Mouse (Mus musculus): ENCODE measurements around the gene Ucp3. TPM values are rescaled to one million over a fixed set of nuclear protein-coding genes. Genes with fewer than 3 reads are reported as not detected.

Ucp3 gene
- polyA plus RNA-seq, 1 experiment from 2014 or later: not detected

DNA sequence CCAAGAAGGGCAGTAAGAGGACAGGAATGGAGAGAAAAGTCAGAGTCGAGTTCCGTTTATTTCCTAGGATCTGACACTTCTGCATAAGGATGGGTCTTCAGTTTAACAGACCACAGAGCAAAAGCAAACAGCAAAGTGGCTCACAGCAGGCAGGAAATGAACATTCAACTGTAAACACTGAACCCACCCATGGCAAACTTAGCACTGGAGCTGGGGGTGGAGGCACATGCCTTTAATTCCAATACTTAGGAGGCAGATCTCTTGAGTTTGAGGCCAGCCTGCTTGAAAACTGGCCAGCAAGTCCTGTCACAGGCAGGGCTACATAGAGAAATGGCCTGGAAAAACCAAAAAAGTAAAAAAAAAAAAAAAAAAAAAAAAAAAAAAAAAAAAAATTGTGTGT is 60.7 kb downstream of the Ucp3 start:
- Histone ChIP-seq H3K9me3 (no peaks in the 10 kb centered on the region), H3K27ac (no peak overlapping the region), H3K4me3 (no peak overlapping the region), H3K9ac (no peak overlapping the region), H3K4me2 (replicated peaks) (no peak overlapping the region), H3K36me3 (no peaks in the 10 kb centered on the region), H3K4me1 (peaks cover 3% of the 10 kb centered on the region), H3K27me3 (no peaks in the 10 kb centered on the region)
- ATAC-seq (ENCODE audit: insufficient number of reproducible peaks, insufficient read depth, low FRiP score, low TSS enrichment): no peak
- WGBS: 74% methylated on average over 2 of the region's 2 CpGs

DNA sequence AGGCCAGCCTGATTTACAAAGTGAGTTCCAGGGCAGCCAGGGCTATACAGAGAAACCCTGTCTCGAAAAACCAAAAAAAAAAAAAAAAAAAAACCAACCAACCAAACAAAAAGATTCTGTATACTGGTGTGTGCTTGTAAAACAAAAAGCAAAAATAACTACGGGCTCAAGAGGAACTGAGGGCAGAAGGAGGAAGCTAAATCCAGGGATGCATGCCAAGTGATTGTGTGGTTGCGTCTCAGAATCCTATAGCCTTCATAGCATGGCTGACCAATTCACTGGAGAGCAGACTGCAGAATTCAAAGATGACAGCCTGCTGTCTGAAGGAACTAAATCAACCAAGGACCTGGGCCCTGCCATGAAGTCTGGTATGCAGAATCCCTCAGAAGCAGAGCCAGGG is 61.4 kb downstream of the Ucp3 start:
- Histone ChIP-seq H3K9me3 (no peaks in the 10 kb centered on the region), H3K9ac (no peak overlapping the region), H3K4me1 (peaks cover 3% of the 10 kb centered on the region), H3K27ac (no peak overlapping the region), H3K4me2 (replicated peaks) (no peak overlapping the region), H3K4me3 (no peak overlapping the region), H3K36me3 (peaks cover 6% of the 10 kb centered on the region; the same call in 1 of the 2 replicates), H3K27me3 (no peaks in the 10 kb centered on the region)
- 85% methylated on average over 3 of the region's 3 CpGs for WGBS
- no peak for ATAC-seq (ENCODE audit: insufficient number of reproducible peaks, insufficient read depth, low FRiP score, low TSS enrichment)

DNA sequence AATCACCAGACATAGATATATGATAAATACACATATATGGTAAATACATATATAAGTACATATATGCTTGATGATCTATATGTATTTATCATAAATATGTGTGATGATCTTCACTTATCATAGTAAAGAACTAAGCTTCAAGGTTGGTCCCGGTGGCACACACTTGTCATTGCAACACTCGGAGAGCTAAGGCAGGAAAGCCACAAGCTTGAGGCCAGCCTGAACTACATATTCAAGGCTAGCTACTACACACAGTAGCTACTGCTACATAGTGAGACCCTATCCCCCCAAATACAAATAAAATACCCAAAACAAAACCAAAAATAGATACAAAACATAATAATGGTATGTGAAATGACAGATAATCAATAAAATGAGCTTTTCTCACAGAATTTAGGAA is 63.0 kb downstream of the Ucp3 start:
- no peak for ATAC-seq (ENCODE audit: insufficient number of reproducible peaks, insufficient read depth, low FRiP score, low TSS enrichment)
- peaks cover 3% of the 10 kb centered on the region for H3K4me1 ChIP-seq
- H3K9ac ChIP-seq: no peak overlapping the region

More for the DNA sequence above, 63.0 kb downstream of the Ucp3 start:
- H3K27ac ChIP-seq: no peak overlapping the region
- peaks cover 16% of the 10 kb centered on the region for H3K36me3 ChIP-seq
- WGBS: 87% methylated on average over 2 of the region's 2 CpGs
- H3K27me3 ChIP-seq: no peaks in the 10 kb centered on the region
- no peaks in the 10 kb centered on the region for H3K9me3 ChIP-seq
- peak overlapping the region; percentile 52 for H3K4me2 ChIP-seq (replicated peaks)
- peak overlapping the region; percentile 70; the same call in 1 of the 2 replicates for H3K4me3 ChIP-seq

Other genes with a start within 250 kb of the Ucp3 start
- gene Pgm2l1, start 245.6 kb upstream of the Ucp3 start, polyA plus RNA-seq (2016; fragmentation: Nextera tagmentation; extraction: Ambion mirVana): 5.0 and 6.8 TPM in 2 replicates
- 15.5 and 16.6 TPM in 2 replicates for gene P4ha3, start 187.5 kb upstream of the Ucp3 start, polyA plus RNA-seq (2016; fragmentation: Nextera tagmentation; extraction: Ambion mirVana)
- 32.6 and 33.8 TPM in 2 replicates for gene C2cd3, start 100.8 kb upstream of the Ucp3 start, polyA plus RNA-seq (2016; fragmentation: Nextera tagmentation; extraction: Ambion mirVana)
- 59.7 and 62.7 TPM in 2 replicates for gene Ppme1, start 100.7 kb upstream of the Ucp3 start, polyA plus RNA-seq (2016; fragmentation: Nextera tagmentation; extraction: Ambion mirVana)
- gene Ucp2, start 20.3 kb downstream of the Ucp3 start, polyA plus RNA-seq (2016; fragmentation: Nextera tagmentation; extraction: Ambion mirVana): 130 and 164 TPM in 2 replicates
- gene Dnajb13, start 42.0 kb downstream of the Ucp3 start, polyA plus RNA-seq (2016; fragmentation: Nextera tagmentation; extraction: Ambion mirVana): 0.14 and 0.19 TPM in 2 replicates
- gene Coa4, start 64.1 kb downstream of the Ucp3 start, polyA plus RNA-seq (2016; fragmentation: Nextera tagmentation; extraction: Ambion mirVana): 14.9 and 15.7 TPM in 2 replicates
- gene Rab6a, start 134.4 kb downstream of the Ucp3 start, polyA plus RNA-seq (2016; fragmentation: Nextera tagmentation; extraction: Ambion mirVana): 121 and 126 TPM in 2 replicates
- gene Mrpl48, start 135.3 kb downstream of the Ucp3 start, polyA plus RNA-seq (2016; fragmentation: Nextera tagmentation; extraction: Ambion mirVana): 64.3 and 67.4 TPM in 2 replicates
- 5.8 and 8.3 TPM in 2 replicates for gene Plekhb1, start 189.4 kb downstream of the Ucp3 start, polyA plus RNA-seq (2016; fragmentation: Nextera tagmentation; extraction: Ambion mirVana)
- gene Fam168a, start 233.6 kb downstream of the Ucp3 start, polyA plus RNA-seq (2016; fragmentation: Nextera tagmentation; extraction: Ambion mirVana): 51.8 and 53.4 TPM in 2 replicates

Data from embryonic facial prominence, embryonic 12.5 days (tissue).